Mouse (Mus musculus) forebrain, postnatal 0 days (tissue): ENCODE results near the gene Gm10717. TPM values are rescaled to one million over a fixed set of nuclear protein-coding genes. Genes with fewer than 3 reads are reported as not detected.
"Not testable (repeated sequence)": the region's sequence is repeated elsewhere in the genome, so short reads cannot be mapped to it uniquely, and the experiment has no call there.

Experiments
- ATAC-seq: fragments of 200-750 bp; cut with Nextera tagmentation; 2 replicates; pipeline ENCODE4 v1.8.0; 2017; ENCODE audit warnings: mild to moderate bottlenecking, moderate library complexity
- DNase-seq: peaks from one replicate; pipeline ENCODE4 v3.0.0-alpha.2; 2015
- H3K27ac ChIP-seq: fragments of 300-500 bp; sonication (generic); 2 replicates; pipeline ENCODE4 v1.5.1; 2014; ENCODE audit warnings: low read depth, mild to moderate bottlenecking, antibody characterized with exemption, low read length, moderate library complexity, mixed read lengths
- H3K27me3 ChIP-seq: fragments of 300-500 bp; sonication (generic); 2 replicates; pipeline ENCODE4 v1.6.1; 2014; ENCODE audit warnings: mild to moderate bottlenecking, low read length, mixed read lengths; ENCODE audit not compliant: insufficient read depth
- H3K36me3 ChIP-seq: fragments of 300-500 bp; sonication (generic); 2 replicates; pipeline ENCODE4 v1.6.1; 2014; ENCODE audit warnings: mild to moderate bottlenecking, moderate library complexity; ENCODE audit not compliant: insufficient read depth
- H3K4me1 ChIP-seq: fragments of 300-500 bp; sonication (generic); 2 replicates; pipeline ENCODE4 v1.6.1; 2014; ENCODE audit warnings: antibody characterized with exemption; ENCODE audit not compliant: insufficient read depth
- H3K4me2 ChIP-seq: fragments of 300-500 bp; sonication (generic); 2 replicates; pipeline ENCODE4 v1.6.1; 2014; ENCODE audit warnings: low read depth, mild to moderate bottlenecking, moderate library complexity
- H3K4me3 ChIP-seq: fragments of 300-500 bp; sonication (generic); 2 replicates; pipeline ENCODE4 v1.5.1; 2014; ENCODE audit warnings: low read depth, low read length, mixed read lengths
- H3K9ac ChIP-seq: fragments of 300-500 bp; sonication (generic); 2 replicates; pipeline ENCODE4 v1.6.1; 2014; ENCODE audit warnings: mild to moderate bottlenecking
- H3K9me3 ChIP-seq: fragments of 300-500 bp; sonication (generic); 2 replicates; pipeline ENCODE4 v1.6.1; 2016; ENCODE audit warnings: low read length
- WGBS: fragments of 180-500 bp; shearing (Covaris S2); extraction: QIAGEN DNeasy Blood & Tissue Kit; methylation state at CpG from one replicate; pipeline ENCODE4 v1.1.7; 2014; 5-methylcytosine and 5-hydroxymethylcytosine counted together
- polyA plus RNA-seq: library from polyadenylated mRNA; unstranded; fragments of >200 nt; fragmentation: Nextera tagmentation; extraction: Ambion mirVana; gene quantifications from 2 replicates; pipeline ENCODE4 v1.2.1, GENCODE M21; 2015
- total RNA-seq: library from RNA; depleted of rRNA; stranded (reverse); fragments of >200 nt; gene quantifications from 2 replicates; pipeline ENCODE4 v1.2.3, GENCODE M21; 2014; rRNA removed

Gm10717 gene
- total RNA-seq: not detected in 2 replicates
- 0.36 TPM in 1 of 2 replicates, not detected in the other for polyA plus RNA-seq

DNA sequence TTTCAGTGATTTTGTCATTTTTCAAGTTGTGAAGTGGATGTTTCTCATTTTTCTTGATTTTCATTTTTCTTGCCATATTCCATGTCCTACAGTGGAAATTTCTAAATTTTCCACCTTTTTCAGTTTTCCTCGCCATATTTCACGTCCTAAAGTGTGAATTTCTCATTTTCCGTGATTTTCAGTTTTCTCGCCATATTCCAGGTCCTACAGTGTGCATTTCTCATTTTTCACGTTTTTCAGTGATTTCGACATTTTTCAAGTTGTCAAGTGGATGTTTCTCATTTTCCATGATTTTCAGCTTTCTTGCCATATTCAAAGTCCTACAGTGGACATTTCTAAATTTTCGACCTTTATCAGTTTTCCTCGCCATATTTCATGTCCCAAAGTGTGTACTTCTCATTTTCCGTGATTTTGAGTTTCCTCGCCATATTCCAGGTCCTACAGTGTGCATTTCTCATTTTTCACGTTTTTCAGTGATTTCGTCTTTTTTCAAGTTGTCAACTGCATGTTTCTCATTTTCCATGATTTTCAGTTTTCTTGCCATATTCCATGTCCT is at the start of gene Gm10717:
Gm10717 (plus strand) TSS at position 506 of the 556 bp plus-strand sequence.
- ATAC-seq, H3K4me3 ChIP-seq, H3K9me3 ChIP-seq, H3K9ac ChIP-seq, H3K4me1 ChIP-seq, H3K36me3 ChIP-seq, DNase-seq, H3K4me2 ChIP-seq, H3K27me3 ChIP-seq, H3K27ac ChIP-seq: not testable (repeated sequence)
- 73% methylated on average over 12 of the region's 12 CpGs for WGBS

DNA sequence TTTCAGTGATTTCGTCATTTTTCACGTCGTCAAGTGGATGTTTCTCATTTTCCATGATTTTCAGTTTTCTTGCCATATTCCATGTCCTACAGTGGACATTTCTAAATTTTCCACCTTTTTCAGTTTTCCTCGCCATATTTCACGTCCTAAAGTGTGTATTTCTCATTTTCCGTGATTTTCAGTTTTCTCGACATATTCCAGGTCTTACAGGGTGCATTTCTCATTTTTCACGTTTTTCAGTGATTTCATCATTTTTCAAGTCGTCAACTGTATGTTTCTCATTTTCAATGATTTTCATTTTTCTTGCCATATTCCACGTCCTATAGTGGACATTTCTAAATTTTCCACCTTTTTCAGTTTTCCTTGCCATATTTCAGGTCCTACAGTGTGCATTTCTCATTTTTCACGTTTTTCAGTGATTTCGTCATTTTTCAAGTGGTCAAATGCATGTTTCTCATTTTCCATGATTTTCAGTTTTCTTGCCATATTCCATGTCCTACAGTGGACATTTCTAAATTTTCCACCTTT is 24.7 kb upstream of the Gm10717 start, which contains the start of gene Gm10722:
Gm10722 (plus strand) TSS at position 478 of the 528 bp plus-strand sequence.
- H3K4me3 ChIP-seq: not testable (repeated sequence)

DNA sequence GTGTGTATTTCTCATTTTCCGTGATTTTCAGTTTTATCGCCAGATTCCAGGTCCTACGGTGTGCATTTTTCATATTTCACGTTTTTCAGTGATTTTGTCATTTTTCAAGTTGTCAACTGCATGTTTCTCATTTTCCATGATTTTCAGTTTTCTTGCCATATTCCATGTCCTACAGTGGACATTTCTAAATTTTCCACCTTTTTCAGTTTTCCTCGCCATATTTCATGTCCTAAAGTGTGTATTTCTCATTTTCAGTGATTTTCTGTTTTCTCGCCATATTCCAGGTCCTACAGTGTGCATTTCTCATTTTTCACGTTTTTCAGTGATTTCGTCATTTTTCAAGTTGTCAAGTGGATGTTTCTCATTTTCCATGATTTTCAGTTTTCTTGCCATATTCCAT is 24.2 kb upstream of the Gm10717 start:
- H3K27ac ChIP-seq, H3K4me1 ChIP-seq, DNase-seq, H3K4me3 ChIP-seq, H3K27me3 ChIP-seq, H3K36me3 ChIP-seq, H3K9me3 ChIP-seq, H3K9ac ChIP-seq, H3K4me2 ChIP-seq, ATAC-seq: not testable (repeated sequence)
- WGBS: 66% methylated on average over 8 of the region's 8 CpGs

More for the DNA sequence above, 24.7 kb upstream of the Gm10717 start, which contains the start of gene Gm10722:
- not testable (repeated sequence) for H3K4me1 ChIP-seq, H3K9me3 ChIP-seq, H3K4me2 ChIP-seq, H3K36me3 ChIP-seq, H3K27ac ChIP-seq, ATAC-seq, H3K9ac ChIP-seq, H3K27me3 ChIP-seq
- peak; percentile 30 for DNase-seq
- WGBS: 70% methylated on average over 12 of the region's 12 CpGs

- peak; percentile 22 for DNase-seq
- H3K4me2 ChIP-seq, H3K4me3 ChIP-seq, H3K4me1 ChIP-seq, H3K9me3 ChIP-seq, H3K36me3 ChIP-seq, H3K27ac ChIP-seq, H3K27me3 ChIP-seq, H3K9ac ChIP-seq: not testable (repeated sequence)
- ATAC-seq: peak; percentile 78
- 62% methylated on average over 8 of the region's 11 CpGs for WGBS
Measured at GRCm38 (mm10) chr9:3001948-3002659, 23.1 kb upstream of the Gm10717 start.

- not testable (repeated sequence) for H3K36me3 ChIP-seq, ATAC-seq, H3K27ac ChIP-seq, H3K4me3 ChIP-seq, H3K4me1 ChIP-seq, H3K9me3 ChIP-seq, DNase-seq, H3K27me3 ChIP-seq, H3K4me2 ChIP-seq, H3K9ac ChIP-seq
- 65% methylated on average over 6 of the region's 14 CpGs for WGBS
Measured at GRCm38 (mm10) chr9:3002794-3003396, 22.3 kb upstream of the Gm10717 start, which contains the start of gene Gm11168. Gm11168 (plus strand) TSS chr9:3003346.

- WGBS: 90% methylated on average over 1 of the region's 5 CpGs
- ATAC-seq: not testable (repeated sequence)
Measured at GRCm38 (mm10) chr9:3006179-3006578, 19.0 kb upstream of the Gm10717 start.

DNA sequence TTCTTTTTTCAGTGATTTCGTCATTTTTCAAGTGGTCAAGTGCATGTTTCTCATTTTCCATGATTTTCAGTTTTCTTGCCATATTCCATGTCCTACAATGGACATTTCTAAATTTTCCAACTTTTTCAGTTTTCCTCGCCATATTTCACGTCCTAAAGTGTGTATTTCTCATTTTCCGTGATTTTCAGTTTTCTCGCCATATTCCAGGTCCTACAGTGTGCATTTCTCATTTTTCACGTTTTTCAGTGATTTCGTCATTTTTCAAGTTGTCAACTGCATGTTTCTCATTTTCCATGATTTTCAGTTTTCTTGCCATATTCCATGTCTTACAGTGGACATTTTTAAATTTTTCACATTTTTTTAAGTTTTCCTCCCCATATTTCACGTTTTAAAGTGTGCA is 18.6 kb upstream of the Gm10717 start:
- H3K36me3 ChIP-seq, DNase-seq, H3K9me3 ChIP-seq, H3K9ac ChIP-seq, H3K4me2 ChIP-seq, H3K4me1 ChIP-seq, H3K27ac ChIP-seq, H3K27me3 ChIP-seq, H3K4me3 ChIP-seq: not testable (repeated sequence)
- ATAC-seq: peak; percentile 69
- WGBS: 79% methylated on average over 7 of the region's 8 CpGs

More at GRCm38 (mm10) chr9:3006179-3006578, 19.0 kb upstream of the Gm10717 start:
- not testable (repeated sequence) for DNase-seq, H3K36me3 ChIP-seq, H3K4me3 ChIP-seq, H3K9ac ChIP-seq, H3K4me2 ChIP-seq, H3K9me3 ChIP-seq, H3K27me3 ChIP-seq, H3K27ac ChIP-seq, H3K4me1 ChIP-seq

GRCm38 (mm10) chr9:3007272-3007671 is 17.9 kb upstream of the Gm10717 start:
- H3K4me2 ChIP-seq, ATAC-seq, H3K9me3 ChIP-seq, H3K27ac ChIP-seq, H3K9ac ChIP-seq, H3K36me3 ChIP-seq, H3K4me3 ChIP-seq, H3K27me3 ChIP-seq, H3K4me1 ChIP-seq: not testable (repeated sequence)
- DNase-seq: peak; percentile 12
- 71% methylated on average over 6 of the region's 9 CpGs for WGBS

GRCm38 (mm10) chr9:3009331-3009730 is 15.9 kb upstream of the Gm10717 start:
- no CpG with 5 or more reads among the region's 5 CpGs for WGBS
- not testable (repeated sequence) for H3K27ac ChIP-seq, H3K4me2 ChIP-seq, H3K4me3 ChIP-seq, H3K4me1 ChIP-seq, H3K27me3 ChIP-seq, H3K36me3 ChIP-seq, H3K9ac ChIP-seq, DNase-seq, H3K9me3 ChIP-seq
- 0 out of 2 replicates have a peak, but pooled peaks have one; percentile 32 for ATAC-seq

DNA sequence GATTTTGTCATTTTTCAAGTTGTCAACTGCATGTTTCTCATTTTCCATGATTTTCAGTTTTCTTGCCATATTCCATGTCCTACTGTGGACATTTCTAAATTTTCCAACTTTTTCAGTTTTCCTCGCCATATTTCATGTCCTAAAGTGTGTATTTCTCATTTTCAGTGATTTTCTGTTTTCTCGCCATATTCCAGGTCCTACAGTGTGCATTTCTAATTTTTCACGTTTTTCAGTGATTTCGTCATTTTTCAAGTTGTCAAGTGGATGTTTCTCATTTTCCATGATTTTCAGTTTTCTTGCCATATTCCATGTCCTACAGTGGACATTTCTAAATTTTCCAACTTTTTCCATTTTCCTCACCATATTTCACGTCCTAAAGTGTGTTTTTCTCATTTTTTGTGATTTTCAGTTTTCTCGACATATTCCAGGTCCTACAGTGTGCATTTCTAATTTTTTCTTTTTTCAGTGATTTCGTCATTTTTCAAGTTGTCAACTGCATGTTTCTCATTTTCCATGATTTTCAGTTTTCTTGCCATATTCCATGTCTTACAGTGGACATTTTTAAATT is 13.1 kb upstream of the Gm10717 start:
- H3K27ac ChIP-seq, H3K4me3 ChIP-seq, H3K27me3 ChIP-seq, H3K36me3 ChIP-seq, H3K4me1 ChIP-seq, ATAC-seq, DNase-seq, H3K4me2 ChIP-seq, H3K9ac ChIP-seq, H3K9me3 ChIP-seq: not testable (repeated sequence)
- WGBS: 95% methylated on average over 2 of the region's 7 CpGs
